Mouse (Mus musculus) cerebellum, adult 11-12 months (tissue): ENCODE data around the gene AC141477.1.

Source experiments
- DNase-seq: peaks from one replicate; pipeline ENCODE4 v3.0.0; 2022

Gene AC141477.1

GRCm38 (mm10) chr10:76440281-76440680, at the start of gene AC141477.1:
AC141477.1 (minus strand) TSS chr10:76440444.
- DNase-seq: no peak

DNA sequence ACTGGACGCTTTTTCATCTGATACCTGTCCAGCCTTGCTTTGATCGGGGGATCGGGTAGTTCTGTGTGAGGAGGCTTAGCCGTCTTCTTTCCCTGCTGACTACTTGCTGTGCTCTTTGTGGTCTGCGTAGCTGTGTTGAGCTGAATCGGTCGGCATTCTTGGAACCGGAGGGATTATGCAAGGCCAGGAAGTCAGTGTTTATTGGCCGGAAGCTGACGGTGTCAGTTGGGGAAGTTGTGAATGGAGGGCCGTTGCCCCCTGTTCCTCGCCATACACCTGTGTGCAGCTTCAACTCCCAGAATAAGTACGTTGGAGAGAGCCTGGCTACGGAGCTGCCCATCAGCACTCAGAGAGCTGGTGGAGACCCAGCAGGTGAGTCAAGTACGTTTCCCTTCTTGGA, 49.0 kb upstream of the AC141477.1 start:
- no peak for DNase-seq

DNA sequence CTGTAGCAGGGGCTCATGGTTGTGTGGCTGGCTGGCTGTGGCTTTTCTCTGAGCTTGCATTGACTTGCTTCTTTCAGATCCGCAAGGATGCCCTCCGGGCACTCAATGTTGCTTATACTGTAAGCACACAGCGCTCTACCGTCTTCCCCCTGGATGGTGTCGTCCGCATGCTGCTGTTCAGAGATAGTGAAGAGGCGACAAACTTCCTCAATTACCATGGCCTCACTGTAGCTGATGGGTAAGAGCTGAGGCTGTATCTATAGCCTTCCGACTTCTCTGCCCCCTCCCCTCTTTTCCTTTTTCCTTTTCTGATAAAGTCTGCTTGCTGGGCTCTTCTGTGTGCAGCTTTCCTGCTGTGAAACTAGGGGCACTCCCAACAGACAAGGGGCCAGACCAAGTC, 48.0 kb upstream of the AC141477.1 start:
- DNase-seq: no peak

DNA sequence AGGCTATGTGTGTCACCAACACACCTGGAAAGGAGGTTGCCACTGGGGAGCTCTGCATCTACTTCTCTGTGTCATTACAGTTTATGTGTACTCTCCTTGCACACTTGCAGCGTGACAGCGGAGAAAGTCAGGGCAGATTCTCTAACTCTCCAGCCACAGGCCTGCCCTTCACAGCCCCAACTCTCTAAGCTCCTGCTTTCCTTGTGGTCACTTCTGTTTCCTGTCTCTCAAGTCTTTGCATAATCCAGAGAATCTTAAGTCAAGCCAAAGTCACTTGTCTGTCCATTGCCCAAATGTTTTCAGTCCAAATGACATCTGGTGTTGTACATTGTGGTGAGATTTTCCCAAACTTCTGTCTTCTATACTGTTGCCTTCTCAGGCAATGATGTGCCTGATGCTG, 46.1 kb upstream of the AC141477.1 start:
- DNase-seq: no peak

GRCm38 (mm10) chr10:76481480-76481879, 41.2 kb upstream of the AC141477.1 start:
- DNase-seq: no peak

DNA sequence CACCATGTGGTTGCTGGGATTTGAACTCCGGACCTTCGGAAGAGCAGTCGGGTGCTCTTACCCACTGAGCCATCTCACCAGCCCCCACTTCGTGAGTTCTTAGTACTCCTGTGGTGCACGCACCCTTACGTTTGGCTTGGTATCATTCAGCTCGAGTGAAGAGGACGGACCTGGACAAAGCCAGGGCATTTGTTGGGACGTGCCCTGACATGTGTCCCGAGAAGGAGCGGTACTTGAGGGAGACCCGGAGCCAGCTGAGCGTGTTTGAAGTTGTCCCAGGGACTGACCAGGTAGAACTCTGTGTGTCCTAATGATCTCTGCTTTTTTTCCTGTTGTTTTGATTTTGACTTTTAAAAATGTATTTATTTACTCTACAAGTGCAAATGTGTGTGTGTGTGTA, 40.6 kb upstream of the AC141477.1 start:
- DNase-seq: no peak

DNA sequence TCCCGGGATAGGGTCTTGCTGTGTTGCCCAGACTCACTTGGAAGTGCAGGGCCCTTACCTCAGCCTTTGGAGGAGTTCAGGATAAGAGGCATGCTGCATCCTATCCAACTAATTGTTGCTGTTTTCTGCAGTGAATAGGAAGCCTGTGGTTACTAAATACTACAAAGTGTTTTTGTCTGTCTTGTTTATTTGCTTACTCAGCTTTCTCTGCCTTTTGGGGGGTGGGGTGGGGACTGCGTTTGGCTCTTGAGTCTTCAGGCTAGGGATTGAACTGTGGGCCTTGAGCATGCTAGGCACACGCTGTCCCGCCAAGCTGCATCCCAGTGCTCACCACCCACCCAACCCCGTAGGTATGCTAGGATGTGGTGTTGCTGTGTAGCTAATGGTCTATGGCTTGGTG, 33.5 kb upstream of the AC141477.1 start:
- no peak for DNase-seq

GRCm38 (mm10) chr10:76468203-76469162, 28.2 kb upstream of the AC141477.1 start, which contains the start of the genes Mcm3ap and Ybey:
Mcm3ap (plus strand) TSS chr10:76468927.
Ybey (minus strand) TSS chr10:76469114.
- DNase-seq: peak; percentile 86

DNA sequence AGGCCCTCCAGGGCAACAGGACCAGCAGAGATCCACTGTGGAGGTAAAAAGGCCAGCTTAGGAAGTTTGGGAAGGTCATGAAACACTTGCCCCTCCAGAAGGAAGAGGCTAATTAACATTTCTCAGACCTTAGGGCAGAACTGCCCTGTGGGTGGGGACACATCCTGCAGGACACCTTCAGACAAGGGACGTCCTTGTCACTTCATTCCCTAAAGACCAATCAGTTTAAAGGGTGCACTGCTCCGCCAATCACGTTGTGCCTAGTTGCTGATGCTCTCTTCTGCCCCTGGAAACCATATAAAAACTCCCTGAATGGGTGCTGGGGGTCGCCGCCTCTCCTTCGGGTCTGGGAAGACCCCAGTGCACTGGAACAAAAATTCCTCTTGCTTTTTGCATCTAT, 22.5 kb upstream of the AC141477.1 start:
- DNase-seq: no peak

GRCm38 (mm10) chr10:76462312-76462711, 22.1 kb upstream of the AC141477.1 start:
- no peak for DNase-seq

DNA sequence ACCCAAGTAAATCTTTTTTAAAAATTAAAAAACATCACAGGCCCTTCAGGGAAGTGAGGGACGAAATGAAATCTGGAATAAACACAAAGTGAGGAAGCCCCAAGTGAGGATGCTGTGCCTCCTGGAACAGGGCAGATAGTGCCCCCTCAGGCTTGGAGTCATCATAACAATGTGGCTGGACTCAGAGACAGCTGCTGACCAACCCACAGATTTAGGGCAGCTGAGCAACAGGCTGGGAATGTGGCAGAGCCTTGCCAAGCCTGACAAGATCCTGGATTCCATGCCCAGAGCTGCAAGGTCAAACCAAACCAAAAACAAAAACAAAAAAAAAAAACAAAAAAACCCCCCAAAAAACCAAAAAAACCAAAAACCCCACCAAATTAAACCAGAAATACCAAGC, 21.0 kb upstream of the AC141477.1 start:
- no peak for DNase-seq

DNA sequence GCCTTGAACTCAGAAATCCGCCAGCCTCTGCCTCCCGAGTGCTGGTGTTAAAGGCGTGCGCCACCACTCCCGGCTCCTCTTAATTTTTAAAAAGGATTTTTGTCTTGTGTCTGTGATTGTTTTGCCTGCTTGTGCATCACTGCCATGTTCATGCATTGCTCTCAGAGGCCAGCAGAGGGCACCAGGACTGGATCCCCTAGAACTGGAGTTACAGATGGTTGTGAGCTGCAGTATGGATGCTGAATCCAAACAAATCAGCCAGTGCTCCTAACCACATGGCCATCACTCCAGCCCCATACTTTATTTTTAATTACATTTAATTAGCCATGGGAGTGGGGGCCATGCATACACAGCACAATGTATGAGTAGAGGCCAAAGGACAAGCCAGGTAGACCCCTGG, 15.0 kb upstream of the AC141477.1 start:
- DNase-seq: no peak

GRCm38 (mm10) chr10:76448851-76449250, 8.6 kb upstream of the AC141477.1 start, which contains the start of gene 2610028H24Rik:
2610028H24Rik (plus strand) TSS chr10:76449081.
- no peak for DNase-seq

DNA sequence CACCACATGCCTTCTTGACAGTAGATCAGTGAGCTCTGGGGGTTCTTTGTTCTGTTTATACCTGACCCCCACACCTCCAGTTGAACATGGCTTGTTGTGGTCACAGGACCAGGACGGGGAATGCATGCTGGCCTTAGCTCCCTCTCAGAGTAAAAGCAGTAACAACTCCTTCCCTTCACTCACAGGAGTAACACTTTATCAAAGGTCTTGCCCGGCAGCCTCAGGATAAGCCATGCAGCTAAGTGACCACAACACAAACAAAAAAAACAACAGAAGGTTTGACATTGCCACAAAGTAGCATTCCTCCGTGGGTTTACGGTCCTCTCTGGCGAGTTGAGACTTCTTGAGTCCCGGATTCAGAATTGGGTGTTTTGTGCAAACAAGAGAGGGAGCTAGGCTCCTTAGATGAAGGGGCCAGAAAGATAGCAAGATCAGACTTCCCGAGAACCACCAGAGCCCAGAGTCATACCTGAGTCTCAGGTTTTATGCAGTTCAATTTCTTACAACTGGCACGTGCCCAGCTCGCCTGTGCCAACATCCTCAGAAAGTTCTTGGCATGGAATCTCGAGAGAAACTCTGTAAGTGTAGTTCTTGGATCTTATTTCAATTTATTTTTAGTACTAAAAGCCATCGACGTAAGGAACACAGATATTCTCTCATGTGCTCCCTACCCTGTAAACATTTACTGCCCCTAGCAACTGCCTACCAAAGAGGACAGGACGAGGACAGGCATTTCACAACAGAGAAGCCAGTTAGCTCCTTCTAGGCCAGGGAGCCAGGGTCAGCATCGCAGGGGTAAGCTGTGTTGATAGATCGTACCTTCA, 7.4 kb upstream of the AC141477.1 start:
- no peak for DNase-seq

DNA sequence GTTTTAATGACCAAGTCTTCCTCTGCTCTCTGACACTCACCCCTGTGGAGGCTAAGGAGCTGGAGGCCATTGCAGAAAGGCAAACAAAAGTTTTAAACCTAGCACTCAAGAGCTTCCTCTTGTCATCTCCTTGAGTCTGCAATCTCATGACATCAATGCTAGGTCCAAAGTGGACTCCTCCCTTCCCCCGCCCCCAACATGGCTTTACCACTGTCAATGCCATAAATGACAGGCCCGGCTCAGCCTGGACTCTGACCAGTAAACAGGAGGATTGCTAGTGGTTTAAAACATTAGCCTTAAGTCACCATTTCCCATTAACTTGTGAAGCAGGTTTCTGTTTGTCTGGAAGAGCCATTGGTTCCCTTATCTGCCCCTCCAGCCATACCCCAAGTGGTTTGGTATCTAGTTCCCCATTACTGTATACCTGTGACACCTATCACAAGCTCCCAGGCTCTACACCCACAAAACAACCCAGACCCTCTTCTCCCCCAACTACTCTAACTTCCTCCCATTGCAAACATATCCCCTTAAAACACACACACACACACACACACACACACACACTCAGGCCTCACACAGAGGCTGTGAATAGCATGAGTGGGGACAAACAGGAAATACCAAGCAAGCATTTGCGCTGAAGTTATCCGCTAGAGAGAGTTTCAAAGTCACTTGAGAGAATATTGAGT, 5.9 kb upstream of the AC141477.1 start:
- no peak for DNase-seq

DNA sequence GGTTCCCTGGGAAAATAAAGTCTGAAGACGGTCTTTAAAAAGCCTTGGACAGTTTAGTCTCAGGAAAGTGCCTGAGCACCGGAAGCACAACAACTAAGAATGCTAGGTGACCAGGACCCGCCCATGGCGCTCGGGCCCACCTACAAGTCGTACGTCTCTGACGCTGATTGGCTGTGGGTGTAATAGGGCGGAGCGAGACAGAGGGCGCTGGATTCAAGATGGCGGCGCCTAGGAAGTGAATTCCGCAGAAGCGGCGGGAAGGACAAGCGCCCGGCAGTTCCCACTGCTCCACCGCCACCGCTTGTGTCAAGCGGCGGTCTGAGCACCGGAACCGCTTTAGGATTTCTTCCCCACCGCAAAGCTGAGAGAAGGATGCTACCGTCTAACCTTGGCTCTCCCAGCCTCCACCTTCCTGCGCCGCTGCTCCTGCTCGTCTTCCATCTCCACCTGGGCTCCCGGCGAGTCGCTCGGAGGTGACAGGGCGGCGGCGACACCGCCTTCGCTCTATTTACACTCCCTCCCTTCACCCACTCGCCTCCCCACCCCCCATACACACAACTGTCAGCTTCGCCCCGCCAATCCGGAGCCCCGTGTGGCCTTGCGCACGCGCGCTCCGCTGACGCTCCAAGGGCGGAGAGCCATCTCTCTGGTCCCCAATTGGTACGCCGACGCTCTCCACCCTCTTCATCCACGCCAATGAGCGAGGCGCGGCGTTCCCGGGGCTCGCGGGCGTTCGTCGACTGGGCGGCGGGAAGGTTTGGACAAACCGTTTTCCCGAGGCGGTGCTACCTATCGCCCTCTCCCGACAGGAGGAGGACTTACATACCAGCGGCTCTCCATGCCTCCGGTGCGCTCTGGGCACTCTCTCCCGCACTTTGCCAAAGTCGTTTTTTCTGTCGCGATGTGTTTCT, 2.2 kb upstream of the AC141477.1 start, which contains the start of gene Pcnt:
Pcnt (minus strand) TSS at position 609 of the 911 bp plus-strand sequence.
- peak; percentile 98 for DNase-seq

GRCm38 (mm10) chr10:76439107-76439890, 945 bp downstream of the AC141477.1 start:
- no peak for DNase-seq

DNA sequence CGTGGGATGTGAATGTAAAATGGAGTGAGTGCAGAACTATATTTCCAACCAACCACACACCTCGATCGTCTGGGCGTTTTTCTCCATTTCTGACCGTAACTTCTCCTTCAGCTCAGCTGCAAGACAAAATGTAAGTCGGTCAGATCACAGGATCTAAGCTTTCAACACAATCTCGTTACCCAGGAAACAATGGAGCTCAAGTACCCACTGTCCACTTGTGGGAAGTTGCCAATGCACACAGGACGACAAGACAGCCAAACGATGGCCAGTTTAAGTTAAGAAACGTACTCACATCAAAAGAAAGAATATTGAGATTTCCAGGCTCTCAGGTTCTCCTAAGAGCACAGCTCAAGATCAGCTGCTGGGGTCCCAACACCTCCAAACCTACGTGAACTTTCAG, 6.3 kb downstream of the AC141477.1 start:
- DNase-seq: no peak

DNA sequence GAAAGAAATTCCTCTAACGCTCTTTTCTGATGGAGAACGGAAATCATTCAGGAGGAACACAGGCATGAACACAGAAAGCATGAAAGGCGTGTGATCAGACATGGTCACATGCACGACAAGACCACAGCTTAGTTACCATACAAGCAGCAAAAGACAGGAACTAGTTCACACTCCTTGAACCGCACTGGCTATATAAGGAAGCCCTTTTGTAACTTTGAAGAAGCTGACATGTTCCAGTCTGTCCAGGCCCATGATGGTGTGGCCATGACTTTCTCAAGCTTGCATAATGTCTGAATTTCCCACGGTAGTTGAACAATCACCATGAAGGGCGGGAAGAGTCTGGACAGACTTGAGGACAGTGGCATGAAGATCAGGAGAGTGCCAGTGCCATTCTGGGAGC, 14.6 kb downstream of the AC141477.1 start:
- DNase-seq: no peak

GRCm38 (mm10) chr10:76416811-76417210, 23.4 kb downstream of the AC141477.1 start:
- DNase-seq: peak; percentile 85

DNA sequence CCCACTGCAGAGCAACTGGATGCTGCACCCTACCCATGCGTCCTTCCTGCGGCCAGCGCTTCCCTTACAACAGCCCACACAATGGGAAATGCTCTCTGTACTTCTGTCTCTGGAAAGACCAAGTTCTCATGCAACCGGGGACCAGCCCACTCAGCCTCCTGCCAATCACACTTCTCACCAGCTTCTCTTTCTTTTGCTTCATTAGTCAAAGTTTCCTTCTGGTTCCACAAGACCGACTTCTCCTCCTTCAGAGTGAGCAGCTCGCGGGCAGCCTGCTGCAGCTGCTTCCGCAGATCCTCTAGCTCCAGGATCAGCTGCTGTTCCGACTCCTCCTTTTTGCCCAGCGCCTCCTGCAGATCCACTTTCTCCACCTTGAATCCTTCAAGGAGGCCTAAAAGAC, 31.7 kb downstream of the AC141477.1 start:
- no peak for DNase-seq
